Mouse (Mus musculus): ENCODE measurements at regions not wholly inside any gene's neighbourhood (a gene's known extent, or its start where the extent isn't known, plus 50 kb on each side); places are given as distances from the start of the nearest gene placed in this dataset.
A peak's percentile ranks its signal among the peaks of the same experiment; 100 is the strongest.

DNA sequence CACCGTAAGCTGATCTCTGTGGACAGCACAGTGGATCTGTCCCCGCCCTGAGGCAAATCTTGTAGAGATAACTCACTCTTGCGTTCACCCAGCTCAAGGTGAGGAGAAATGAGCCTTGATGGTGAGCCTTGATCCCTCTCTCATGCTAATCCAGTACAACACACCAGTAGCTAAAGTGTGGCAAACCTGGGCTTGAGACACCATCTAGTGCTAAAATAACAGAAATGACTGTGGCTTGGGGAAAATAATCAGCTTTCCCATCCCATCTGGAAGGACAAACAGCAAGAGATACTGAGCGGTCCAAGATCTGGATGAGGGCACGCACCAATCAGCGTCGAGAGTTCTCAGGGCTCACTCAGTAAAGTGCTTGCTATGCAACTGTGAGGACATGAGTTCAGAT lies 50.9 kb upstream of the Cbln4 start:
- H3K36me3 ChIP-seq (replicated peaks): no peaks in the 10 kb centered on the region
- no peak overlapping the region for H3K4me2 ChIP-seq
- no peak overlapping the region for H3K4me3 ChIP-seq (replicated peaks)
- H3K27ac ChIP-seq: no peak overlapping the region
- ATAC-seq (ENCODE audit: low FRiP score): no peak
- H3K9me3 ChIP-seq: no peaks in the 10 kb centered on the region
- no peaks in the 10 kb centered on the region for H3K27me3 ChIP-seq
- H3K9ac ChIP-seq: no peak overlapping the region
- WGBS: 94% methylated on average over 7 of the region's 7 CpGs
- H3K4me1 ChIP-seq: no peaks in the 10 kb centered on the region

DNA sequence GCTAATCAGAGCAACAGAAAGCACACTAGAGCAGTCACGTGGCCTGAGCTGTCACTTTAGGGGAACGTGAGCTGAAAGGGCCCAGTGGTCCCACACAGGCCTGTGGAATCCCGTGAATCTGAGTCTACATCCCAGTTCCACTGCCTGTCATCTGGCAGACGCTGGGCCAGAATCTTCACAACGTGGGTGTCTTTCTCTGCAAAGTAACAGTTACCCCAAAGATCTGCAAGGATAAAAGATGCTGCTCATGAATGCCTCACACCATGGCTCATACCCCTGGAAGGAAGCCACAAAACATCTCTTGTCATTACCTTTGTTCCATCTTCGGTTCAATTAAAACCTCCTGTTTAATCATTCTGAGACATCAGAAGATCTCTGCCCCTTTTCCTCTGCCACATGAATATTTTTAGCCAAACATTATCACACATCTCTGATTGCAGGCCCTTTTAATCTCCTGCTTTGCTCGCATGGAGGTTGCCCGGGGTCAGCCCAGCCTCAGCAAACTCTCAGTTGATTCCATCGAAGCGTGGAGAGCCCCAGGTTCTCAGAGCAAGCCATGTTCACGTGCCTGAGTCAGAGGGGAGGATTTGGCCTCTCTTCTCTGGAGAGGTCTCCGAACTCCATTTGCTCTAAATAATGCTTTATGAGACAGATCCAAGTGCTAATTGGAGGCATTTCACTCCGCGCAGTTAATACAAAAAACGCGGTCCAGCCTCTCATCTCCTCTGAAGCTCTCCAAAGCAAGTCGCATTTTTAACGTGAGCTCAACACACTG lies 60.8 kb upstream of the Cbln4 start:
- Histone ChIP-seq H3K27ac (no peak overlapping the region), H3K27me3 (no peaks in the 10 kb centered on the region), H3K9me3 (no peaks in the 10 kb centered on the region), H3K36me3 (replicated peaks) (no peaks in the 10 kb centered on the region), H3K4me3 (replicated peaks) (no peak overlapping the region), H3K9ac (no peak overlapping the region), H3K4me1 (peaks cover 23% of the 10 kb centered on the region), H3K4me2 (no peak overlapping the region)
- 50% methylated on average over 18 of the region's 18 CpGs for WGBS
- peak; percentile 48; the same call in 1 of the 2 replicates for ATAC-seq (ENCODE audit: low FRiP score)

DNA sequence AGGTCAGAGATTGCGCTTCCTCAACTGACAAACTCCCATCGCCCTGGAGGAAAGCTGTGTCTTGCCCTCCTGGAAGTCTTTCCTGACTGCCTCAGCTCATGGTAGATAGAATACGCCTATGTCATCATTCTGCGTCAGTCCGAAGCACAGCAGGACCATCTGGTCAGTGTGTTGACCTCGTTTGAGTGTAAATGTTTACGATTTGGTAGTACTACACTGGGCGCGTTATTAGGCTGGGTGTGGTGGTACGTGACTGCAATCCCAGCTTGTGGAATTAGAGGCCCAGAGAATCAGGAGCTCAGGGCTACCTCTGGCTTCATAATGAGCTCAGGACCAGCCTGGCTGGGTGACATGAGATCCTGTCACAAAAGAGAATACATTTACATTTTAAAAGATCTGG lies 62.0 kb upstream of the Cbln4 start:
- no peak overlapping the region for H3K9ac ChIP-seq
- peaks cover 23% of the 10 kb centered on the region for H3K4me1 ChIP-seq
- H3K36me3 ChIP-seq (replicated peaks): no peaks in the 10 kb centered on the region
- no peak overlapping the region for H3K4me3 ChIP-seq (replicated peaks)
- H3K9me3 ChIP-seq: no peaks in the 10 kb centered on the region
- peak; percentile 79 for ATAC-seq (ENCODE audit: low FRiP score)
- WGBS: 56% methylated on average over 10 of the region's 10 CpGs
- no peak overlapping the region for H3K27ac ChIP-seq
- peak overlapping the region; percentile 8; the same call in 1 of the 2 replicates for H3K4me2 ChIP-seq
- H3K27me3 ChIP-seq: no peaks in the 10 kb centered on the region

DNA sequence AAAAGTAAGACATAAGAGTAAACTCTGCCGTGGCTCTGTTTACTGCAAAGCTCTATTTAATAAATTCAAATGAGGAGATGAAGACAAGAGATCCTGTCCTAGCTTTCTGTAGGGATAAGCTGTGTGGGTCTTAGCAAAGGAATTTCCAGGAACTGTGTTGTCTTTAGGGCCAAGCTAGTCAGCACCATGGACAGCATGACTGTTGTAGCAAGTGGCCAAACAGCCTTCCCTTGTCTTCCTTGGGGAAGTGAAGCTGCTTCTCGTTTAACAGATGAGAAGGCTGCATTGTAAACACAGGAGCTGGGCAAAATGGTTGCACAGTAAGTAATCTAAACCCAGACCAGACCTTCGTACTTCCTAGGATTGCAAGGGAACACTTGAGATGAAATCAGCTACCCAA lies 67.4 kb upstream of the Cbln4 start:
- Histone ChIP-seq H3K36me3 (replicated peaks) (no peaks in the 10 kb centered on the region), H3K9ac (no peak overlapping the region), H3K9me3 (no peaks in the 10 kb centered on the region), H3K4me2 (no peak overlapping the region), H3K4me1 (peaks cover 5% of the 10 kb centered on the region), H3K27me3 (no peaks in the 10 kb centered on the region), H3K4me3 (replicated peaks) (no peak overlapping the region), H3K27ac (no peak overlapping the region)
- no peak for ATAC-seq (ENCODE audit: low FRiP score)
- 41% methylated on average over 3 of the region's 3 CpGs for WGBS

DNA sequence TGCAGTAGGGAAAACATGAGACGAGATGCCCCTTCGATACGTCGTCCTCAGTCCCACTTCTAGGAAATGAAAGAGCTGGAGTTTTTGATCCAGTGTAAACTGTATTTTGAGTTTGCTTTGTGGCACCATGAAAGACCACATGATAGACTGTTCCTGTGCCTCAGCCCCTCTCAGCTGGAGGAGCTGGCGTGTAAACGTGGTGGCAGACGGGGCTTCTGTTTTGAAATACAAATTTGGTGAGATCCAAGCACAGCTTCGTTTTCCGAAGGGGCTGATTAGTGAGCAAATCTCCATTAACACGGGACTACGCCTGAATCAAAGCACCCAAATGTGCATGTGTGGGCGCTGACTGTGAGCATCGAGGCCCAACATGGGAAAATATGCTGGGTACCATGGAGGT lies 70.4 kb upstream of the Cbln4 start:
- Histone ChIP-seq H3K27me3 (no peaks in the 10 kb centered on the region), H3K4me1 (peaks cover 14% of the 10 kb centered on the region; the same call in 1 of the 2 replicates), H3K4me3 (replicated peaks) (no peak overlapping the region), H3K9me3 (no peaks in the 10 kb centered on the region), H3K36me3 (replicated peaks) (no peaks in the 10 kb centered on the region), H3K4me2 (no peak overlapping the region), H3K27ac (no peak overlapping the region), H3K9ac (no peak overlapping the region)
- ATAC-seq (ENCODE audit: low FRiP score): no peak
- 88% methylated on average over 13 of the region's 13 CpGs for WGBS

DNA sequence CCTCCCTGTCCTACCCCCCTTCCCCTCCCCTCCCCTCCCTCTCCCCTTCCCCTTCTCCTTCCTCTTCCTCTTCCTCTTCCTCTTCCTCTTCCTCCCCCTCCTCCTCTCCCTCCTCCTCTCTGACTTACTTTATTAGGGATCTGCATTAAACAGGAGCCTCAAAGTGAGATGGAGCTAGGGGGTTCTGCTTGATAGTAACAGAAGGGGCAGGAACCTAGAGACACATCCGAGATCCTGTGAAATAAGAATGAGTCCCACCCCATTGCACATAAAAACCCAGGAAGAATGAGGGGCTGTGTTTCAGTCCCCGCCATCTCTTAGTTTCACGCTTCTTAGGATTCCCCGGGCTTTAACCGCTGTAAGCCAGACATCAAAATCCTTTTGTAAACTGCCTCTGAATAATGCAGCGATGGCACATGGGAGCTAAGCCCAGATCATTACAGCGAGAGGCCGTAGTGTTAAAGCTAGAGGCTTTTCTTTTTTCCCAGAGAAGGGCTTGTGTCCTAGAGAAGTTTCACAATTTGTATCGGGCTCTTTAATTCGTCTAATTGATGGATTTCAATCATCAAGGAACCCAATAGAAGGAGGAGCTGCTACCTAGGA lies 72.4 kb upstream of the Cbln4 start:
- no peaks in the 10 kb centered on the region for H3K27me3 ChIP-seq
- no peaks in the 10 kb centered on the region for H3K36me3 ChIP-seq (replicated peaks)
- H3K4me3 ChIP-seq (replicated peaks): no peak overlapping the region
- no peaks in the 10 kb centered on the region for H3K9me3 ChIP-seq
- H3K4me2 ChIP-seq: no peak overlapping the region
- H3K9ac ChIP-seq: no peak overlapping the region
- ATAC-seq (ENCODE audit: low FRiP score): no peak
- WGBS: 43% methylated on average over 10 of the region's 10 CpGs
- 0 out of 2 replicates have a peak overlapping the region, but pooled peaks have one; percentile 32 for H3K27ac ChIP-seq
- peaks cover 14% of the 10 kb centered on the region; the same call in 1 of the 2 replicates for H3K4me1 ChIP-seq

DNA sequence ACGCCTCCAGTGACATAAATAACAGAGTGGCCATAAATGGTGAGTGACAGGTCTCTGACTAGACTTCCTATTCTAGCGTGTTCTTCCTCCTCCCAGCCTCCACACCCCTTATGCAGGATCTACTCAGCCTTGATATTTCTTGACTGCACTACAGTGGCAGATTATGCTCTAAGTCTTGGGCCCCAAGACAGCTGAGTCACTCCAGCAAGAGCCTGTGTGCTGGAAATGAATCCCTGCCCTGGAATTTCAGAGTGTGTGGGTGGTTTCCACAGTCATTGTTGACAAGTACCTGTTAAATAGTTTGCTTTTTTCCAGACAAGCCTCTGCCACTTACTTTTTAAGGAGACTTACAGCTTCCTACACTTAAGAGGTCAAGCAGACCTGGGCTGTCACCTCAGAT lies 84.3 kb upstream of the Cbln4 start:
- H3K4me2 ChIP-seq: no peak overlapping the region
- H3K4me3 ChIP-seq (replicated peaks): no peak overlapping the region
- no peak for ATAC-seq (ENCODE audit: low FRiP score)
- H3K27ac ChIP-seq: no peak overlapping the region
- no peaks in the 10 kb centered on the region for H3K36me3 ChIP-seq (replicated peaks)
- no peaks in the 10 kb centered on the region for H3K4me1 ChIP-seq
- no peak overlapping the region for H3K9ac ChIP-seq
- 84% methylated on average over 2 of the region's 2 CpGs for WGBS
- H3K27me3 ChIP-seq: no peaks in the 10 kb centered on the region
- H3K9me3 ChIP-seq: no peaks in the 10 kb centered on the region

DNA sequence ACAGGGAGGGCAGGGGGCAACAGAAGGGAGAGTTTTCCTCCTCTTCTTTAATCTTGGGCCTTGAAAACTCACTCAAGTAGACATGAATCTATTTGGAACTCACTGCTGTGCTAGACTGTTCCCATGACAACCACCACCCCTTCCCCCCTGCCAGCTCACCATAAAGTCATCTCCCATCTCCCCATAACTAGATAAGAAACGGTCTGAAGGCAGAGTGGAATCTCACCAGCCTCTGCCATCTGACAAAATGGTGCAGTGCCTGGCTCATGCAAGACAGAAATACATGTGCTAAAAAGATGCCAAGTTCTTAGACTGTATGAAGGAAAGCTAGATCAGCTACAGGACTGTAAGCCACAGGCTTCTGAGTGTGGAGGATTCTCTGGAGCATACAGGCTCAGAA lies 88.0 kb upstream of the Cbln4 start:
- H3K9ac ChIP-seq: no peak overlapping the region
- H3K4me1 ChIP-seq: 0 out of 2 replicates have a peak, but pooled peaks cover 3% of the 10 kb centered on the region
- no peaks in the 10 kb centered on the region for H3K27me3 ChIP-seq
- no peaks in the 10 kb centered on the region for H3K9me3 ChIP-seq
- no peaks in the 10 kb centered on the region for H3K36me3 ChIP-seq (replicated peaks)
- 31% methylated on average over 1 of the region's 1 CpGs for WGBS
- no peak overlapping the region for H3K4me3 ChIP-seq (replicated peaks)
- H3K27ac ChIP-seq: no peak overlapping the region
- H3K4me2 ChIP-seq: no peak overlapping the region
- no peak for ATAC-seq (ENCODE audit: low FRiP score)

DNA sequence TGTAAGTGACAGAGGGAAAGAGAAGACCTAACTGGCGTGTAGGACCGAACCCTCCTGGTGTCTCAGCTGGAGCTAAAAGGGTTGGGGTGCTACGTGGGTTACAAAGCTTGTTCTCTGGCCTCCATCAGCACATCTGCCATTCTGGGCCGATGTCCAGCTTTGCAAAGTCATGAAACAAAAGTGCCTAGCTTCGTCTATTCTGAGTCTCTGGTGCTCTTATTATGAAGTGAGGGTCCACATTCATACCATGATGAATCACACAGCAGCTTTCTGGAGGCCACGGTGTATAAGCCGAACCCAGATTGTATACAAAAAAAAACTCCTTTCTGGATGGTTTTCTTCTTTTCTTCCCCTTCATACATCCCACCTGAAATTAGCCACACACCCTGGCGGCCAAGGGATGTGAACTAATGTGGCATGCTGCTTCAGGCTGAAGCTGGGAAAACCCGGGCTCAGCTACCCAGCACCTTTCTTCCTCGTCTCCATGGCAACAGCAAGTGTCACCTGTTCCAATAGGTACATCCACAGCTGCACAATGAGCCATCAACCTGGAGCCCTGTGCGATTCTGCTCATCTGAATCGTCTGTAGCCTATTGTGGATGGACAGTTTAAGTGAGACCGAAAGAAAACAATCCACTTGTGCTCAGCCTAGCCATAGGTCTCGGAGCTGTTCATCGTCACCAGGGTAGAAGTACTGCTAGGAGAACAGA lies 89.5 kb upstream of the Cbln4 start:
- ATAC-seq (ENCODE audit: low FRiP score): no peak
- 75% methylated on average over 15 of the region's 15 CpGs for WGBS
- H3K9ac ChIP-seq: no peak overlapping the region
- H3K4me3 ChIP-seq (replicated peaks): no peak overlapping the region
- no peak overlapping the region for H3K27ac ChIP-seq
- H3K4me2 ChIP-seq: no peak overlapping the region
- H3K27me3 ChIP-seq: no peaks in the 10 kb centered on the region
- H3K36me3 ChIP-seq (replicated peaks): no peaks in the 10 kb centered on the region
- H3K9me3 ChIP-seq: no peaks in the 10 kb centered on the region
- H3K4me1 ChIP-seq: 0 out of 2 replicates have a peak, but pooled peaks cover 3% of the 10 kb centered on the region

DNA sequence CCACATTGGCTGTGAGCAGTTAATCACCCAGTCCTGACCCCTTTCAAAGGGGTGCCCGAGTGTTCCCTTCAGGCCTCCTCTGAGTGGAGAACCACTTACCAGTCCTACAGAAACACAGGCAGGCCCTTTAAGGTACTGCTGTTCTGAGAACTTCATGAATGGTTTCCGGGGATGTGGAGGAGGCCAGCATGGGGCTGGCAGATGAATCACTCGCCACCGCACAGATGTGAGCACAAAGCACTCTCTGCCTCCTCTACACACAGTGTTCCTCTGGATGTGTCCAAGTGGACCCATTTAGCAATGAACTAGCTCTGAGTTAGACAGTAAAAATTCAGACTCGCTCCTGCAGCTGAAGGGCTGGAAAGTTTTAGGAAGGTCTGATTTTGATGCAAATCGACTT lies 96.8 kb upstream of the Cbln4 start:
- Histone ChIP-seq H3K27me3 (no peaks in the 10 kb centered on the region), H3K4me3 (replicated peaks) (no peak overlapping the region), H3K4me1 (peaks cover 11% of the 10 kb centered on the region), H3K27ac (0 out of 2 replicates have a peak overlapping the region, but pooled peaks have one; percentile 32), H3K9ac (no peak overlapping the region), H3K4me2 (no peak overlapping the region), H3K36me3 (replicated peaks) (no peaks in the 10 kb centered on the region), H3K9me3 (no peaks in the 10 kb centered on the region)
- 32% methylated on average over 6 of the region's 6 CpGs for WGBS
- 0 out of 2 replicates have a peak, but pooled peaks have one; percentile 14 for ATAC-seq (ENCODE audit: low FRiP score)

DNA sequence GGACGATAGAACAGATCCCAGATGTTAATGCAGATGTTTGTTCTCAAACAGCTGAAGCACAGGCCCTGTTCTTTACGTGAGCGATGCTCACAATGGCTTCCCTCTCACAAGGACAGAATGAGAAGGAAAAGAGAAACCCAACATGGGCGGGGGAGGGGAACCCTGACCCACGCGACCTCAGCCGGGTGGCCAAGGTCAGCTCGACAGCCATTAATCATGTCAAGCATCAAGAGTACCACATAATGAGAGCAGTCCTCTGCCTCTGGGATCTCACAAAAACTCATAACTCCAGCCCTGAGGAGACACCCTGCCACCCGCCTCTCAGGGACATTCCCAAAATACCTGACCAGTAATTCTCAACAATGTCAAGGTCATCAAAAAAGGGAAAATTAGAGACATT lies 100.0 kb upstream of the Cbln4 start:
- no peak for ATAC-seq (ENCODE audit: low FRiP score)
- Histone ChIP-seq H3K4me2 (no peak overlapping the region), H3K27ac (no peak overlapping the region), H3K4me1 (peaks cover 11% of the 10 kb centered on the region), H3K4me3 (replicated peaks) (no peak overlapping the region), H3K9ac (no peak overlapping the region), H3K36me3 (replicated peaks) (no peaks in the 10 kb centered on the region), H3K9me3 (no peaks in the 10 kb centered on the region), H3K27me3 (no peaks in the 10 kb centered on the region)
- 84% methylated on average over 9 of the region's 9 CpGs for WGBS

DNA sequence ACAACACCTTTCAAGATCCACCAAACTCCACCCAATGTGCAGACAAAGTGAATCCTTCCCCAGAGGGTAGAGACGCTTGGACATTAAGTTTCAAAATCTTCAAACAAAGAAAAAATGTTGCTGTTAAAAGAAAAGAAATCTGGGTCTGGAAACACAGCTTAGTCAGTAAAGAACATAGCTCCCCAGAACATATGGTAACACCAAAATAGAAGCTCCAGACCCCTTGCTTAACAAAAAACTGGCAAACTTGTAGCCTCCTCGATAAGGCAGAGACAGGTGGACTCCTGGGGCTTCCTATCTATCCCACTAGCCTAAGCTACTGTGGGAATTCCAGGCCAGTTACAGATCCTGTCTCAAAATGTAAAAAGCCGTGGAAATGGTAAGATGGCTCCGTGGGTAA lies 99.6 kb upstream of the Mc3r start:
- no peaks in the 10 kb centered on the region; the same call in 1 of the 2 replicates for H3K27me3 ChIP-seq
- no peak for ATAC-seq (ENCODE audit: low FRiP score)
- WGBS: 87% methylated on average over 4 of the region's 4 CpGs
- no peak overlapping the region for H3K4me2 ChIP-seq
- no peaks in the 10 kb centered on the region for H3K4me1 ChIP-seq
- H3K9ac ChIP-seq: no peak overlapping the region
- no peak overlapping the region for H3K4me3 ChIP-seq (replicated peaks)
- no peaks in the 10 kb centered on the region for H3K9me3 ChIP-seq
- no peaks in the 10 kb centered on the region for H3K36me3 ChIP-seq (replicated peaks)
- H3K27ac ChIP-seq: no peak overlapping the region
